Mouse (Mus musculus) midbrain, embryonic 13.5 days (tissue): ENCODE results near the gene Slco1a5. TPM values are rescaled to one million over a fixed set of nuclear protein-coding genes. Genes with fewer than 3 reads are reported as not detected.
"Not testable (repeated sequence)": the region's sequence is repeated elsewhere in the genome, so short reads cannot be mapped to it uniquely, and the experiment has no call there.

Experiments used
- ATAC-seq: fragments of 200-750 bp; cut with Nextera tagmentation; 2 replicates; pipeline ENCODE4 v1.8.0; 2017; ENCODE audit warnings: mild to moderate bottlenecking, moderate TSS enrichment, moderate library complexity
- H3K27ac ChIP-seq: fragments of 300-500 bp; sonication (generic); 2 replicates; pipeline ENCODE4 v1.5.1; 2015; ENCODE audit warnings: inconsistent platforms, mild to moderate bottlenecking, moderate library complexity
- H3K27me3 ChIP-seq: fragments of 300-500 bp; sonication (generic); 2 replicates; pipeline ENCODE4 v1.6.1; 2015; ENCODE audit warnings: mild to moderate bottlenecking, inconsistent platforms
- H3K36me3 ChIP-seq: fragments of 300-500 bp; sonication (generic); 2 replicates; pipeline ENCODE4 v1.6.1; 2015; ENCODE audit warnings: mild to moderate bottlenecking, inconsistent platforms
- H3K4me1 ChIP-seq: fragments of 300-500 bp; sonication (generic); replicated peaks from 2 replicates; pipeline ENCODE4 v1.6.1; 2015; ENCODE audit warnings: inconsistent platforms
- H3K4me2 ChIP-seq: fragments of 300-500 bp; sonication (generic); replicated peaks from 2 replicates; pipeline ENCODE4 v1.6.1; 2015; ENCODE audit warnings: moderate library complexity, mild to moderate bottlenecking, inconsistent platforms
- H3K4me3 ChIP-seq: fragments of 300-500 bp; sonication (generic); replicated peaks from 2 replicates; pipeline ENCODE4 v1.5.1; 2015; ENCODE audit warnings: mild to moderate bottlenecking, inconsistent platforms
- H3K9ac ChIP-seq: fragments of 300-500 bp; sonication (generic); replicated peaks from 2 replicates; pipeline ENCODE4 v1.6.1; 2015; ENCODE audit warnings: mild to moderate bottlenecking, inconsistent platforms
- H3K9me3 ChIP-seq: fragments of 300-500 bp; sonication (generic); 2 replicates; pipeline ENCODE4 v1.6.1; 2016; ENCODE audit warnings: mild to moderate bottlenecking, inconsistent platforms
- WGBS: fragments of 180-500 bp; shearing (Covaris S2); methylation state at CpG from one replicate; pipeline ENCODE4 v1.1.7; 2015; 5-methylcytosine and 5-hydroxymethylcytosine counted together
- polyA plus RNA-seq: library from polyadenylated mRNA; unstranded; fragments of >200 nt; fragmentation: Nextera tagmentation; extraction: Ambion mirVana; gene quantifications from 2 replicates; pipeline ENCODE4 v1.2.1, GENCODE M21; 2015

The Slco1a5 gene
- polyA plus RNA-seq, 1 experiment from 2014 or later: 0.57 TPM

DNA sequence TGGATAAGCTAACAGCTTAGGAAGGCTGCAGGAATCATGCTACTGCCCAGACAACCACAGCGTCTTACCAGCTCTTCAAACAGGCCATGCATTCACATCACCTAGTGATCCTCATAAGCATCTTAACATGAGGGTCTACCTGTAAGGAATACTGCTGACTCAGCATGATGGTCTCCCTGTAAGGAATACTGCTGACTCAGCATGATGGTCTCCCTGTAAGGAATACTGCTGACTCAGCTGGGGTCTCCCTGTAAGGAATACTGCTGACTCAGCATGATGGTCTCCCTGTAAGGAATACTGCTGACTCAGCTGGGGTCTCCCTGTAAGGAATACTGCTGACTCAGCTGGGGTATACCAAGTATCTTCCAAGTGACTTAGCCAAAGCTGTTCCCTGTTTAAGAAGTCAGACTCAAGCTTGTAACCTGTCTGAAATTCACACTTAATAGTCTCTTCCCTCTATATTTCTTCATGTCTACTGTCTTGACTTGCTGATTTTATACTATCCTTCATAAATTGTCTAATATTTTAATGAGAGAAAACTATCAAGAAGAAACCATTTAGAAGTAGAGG lies 72.0 kb downstream of the Slco1a5 start:
- not testable (repeated sequence) for H3K4me1 ChIP-seq, H3K36me3 ChIP-seq, H3K4me3 ChIP-seq, ATAC-seq, H3K9me3 ChIP-seq, H3K27ac ChIP-seq, H3K27me3 ChIP-seq, H3K9ac ChIP-seq, H3K4me2 ChIP-seq
- WGBS: 92% methylated on average over 1 of the region's 1 CpGs

DNA sequence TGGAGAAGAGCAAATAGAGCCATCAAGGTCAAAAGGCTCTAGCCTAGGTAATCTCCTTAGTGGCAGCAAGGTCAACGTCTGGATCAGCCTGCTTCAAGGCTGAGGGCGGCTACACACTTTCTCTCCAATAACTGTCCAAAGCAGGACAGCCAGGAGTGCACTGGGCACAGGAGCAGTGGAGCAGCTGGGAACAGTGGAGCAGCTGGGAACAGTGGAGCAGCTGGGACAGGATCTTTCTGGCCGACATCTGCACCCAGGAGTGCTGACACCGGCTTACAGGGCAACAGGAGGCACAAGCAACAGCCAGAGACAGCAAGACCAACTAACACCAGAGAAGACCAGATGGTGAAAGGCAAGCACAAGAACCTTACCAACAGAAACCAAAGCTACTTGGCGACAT lies 77.7 kb downstream of the Slco1a5 start:
- H3K36me3 ChIP-seq: no peaks in the 10 kb centered on the region
- no peaks in the 10 kb centered on the region for H3K27me3 ChIP-seq
- H3K9ac ChIP-seq: no peak overlapping the region
- WGBS: 82% methylated on average over 5 of the region's 5 CpGs
- ATAC-seq: no peak
- no peak overlapping the region for H3K4me3 ChIP-seq
- H3K4me2 ChIP-seq: no peak overlapping the region
- no peaks in the 10 kb centered on the region for H3K9me3 ChIP-seq
- H3K27ac ChIP-seq: no peak overlapping the region
- H3K4me1 ChIP-seq: no peaks in the 10 kb centered on the region

DNA sequence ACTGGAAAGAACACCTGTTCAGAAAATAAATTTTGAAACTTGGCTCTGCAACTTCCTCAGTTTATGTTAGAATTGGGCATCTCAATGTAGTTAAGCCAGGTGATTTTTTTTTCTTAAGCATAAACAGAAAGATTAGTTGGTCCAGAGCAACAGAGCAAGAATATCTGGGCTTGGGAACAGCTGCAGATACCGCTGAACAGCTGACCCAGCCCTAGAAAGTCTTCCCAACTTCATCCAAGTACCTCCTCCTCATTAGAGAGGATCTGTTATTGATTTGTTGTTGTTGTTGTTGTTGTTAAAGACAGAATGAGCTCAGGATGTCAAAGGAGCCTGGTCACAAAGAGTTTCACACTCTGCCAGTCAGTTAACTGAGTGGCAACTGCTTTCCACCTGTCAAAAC lies 83.3 kb downstream of the Slco1a5 start:
- ATAC-seq: no peak
- Histone ChIP-seq H3K36me3 (no peaks in the 10 kb centered on the region), H3K27me3 (no peaks in the 10 kb centered on the region), H3K27ac (no peak overlapping the region), H3K4me2 (no peak overlapping the region), H3K4me3 (no peak overlapping the region), H3K9ac (no peak overlapping the region), H3K4me1 (no peaks in the 10 kb centered on the region), H3K9me3 (no peaks in the 10 kb centered on the region)
- WGBS: 77% methylated on average over 1 of the region's 1 CpGs

DNA sequence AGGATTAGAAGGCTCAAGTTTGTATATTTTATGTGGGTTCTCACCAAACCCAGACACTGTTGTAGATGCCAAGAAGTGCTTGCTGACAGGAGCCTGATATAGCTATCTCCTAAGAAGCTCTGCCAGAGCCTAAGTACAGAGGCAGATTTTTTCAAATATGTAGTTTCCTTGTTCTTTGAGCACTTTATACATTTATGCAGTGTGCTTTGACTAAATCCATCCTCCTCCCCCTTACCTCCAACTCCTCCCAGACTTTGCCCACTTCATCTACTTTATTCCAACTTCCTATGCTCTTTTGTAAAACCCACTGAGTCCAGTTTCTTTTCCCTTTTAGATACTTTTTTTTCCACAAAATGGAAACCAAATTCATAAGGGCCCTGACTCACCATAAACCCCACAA lies 102.6 kb downstream of the Slco1a5 start:
- Histone ChIP-seq H3K4me3 (no peak overlapping the region), H3K27ac (no peak overlapping the region), H3K9me3 (no peaks in the 10 kb centered on the region), H3K9ac (no peak overlapping the region), H3K27me3 (no peaks in the 10 kb centered on the region), H3K4me1 (no peaks in the 10 kb centered on the region), H3K4me2 (no peak overlapping the region), H3K36me3 (no peaks in the 10 kb centered on the region)
- no peak for ATAC-seq

DNA sequence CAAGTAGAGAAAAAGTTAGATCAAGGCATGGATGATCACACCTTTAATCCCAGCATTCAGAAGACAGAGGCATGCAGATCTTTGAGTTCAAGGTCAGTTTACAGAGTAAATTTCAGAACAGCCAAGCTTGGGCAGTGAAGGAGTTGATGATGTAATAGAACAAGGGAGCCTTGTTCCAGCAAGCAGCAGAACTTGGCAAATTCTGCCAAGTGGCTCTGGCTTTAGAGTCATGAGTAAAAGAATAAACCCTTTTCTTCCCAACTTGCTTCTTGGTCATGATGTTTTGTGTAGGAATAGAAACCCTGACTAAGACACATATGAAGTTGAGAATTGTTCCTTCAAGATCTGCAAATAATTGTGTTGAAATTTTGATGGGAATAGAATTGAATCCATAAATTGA lies 111.0 kb downstream of the Slco1a5 start:
- no peaks in the 10 kb centered on the region for H3K4me1 ChIP-seq
- H3K4me2 ChIP-seq: no peak overlapping the region
- H3K27me3 ChIP-seq: no peaks in the 10 kb centered on the region
- H3K9ac ChIP-seq: no peak overlapping the region
- H3K4me3 ChIP-seq: no peak overlapping the region
- no peaks in the 10 kb centered on the region for H3K36me3 ChIP-seq
- H3K27ac ChIP-seq: no peak overlapping the region
- ATAC-seq: no peak
- H3K9me3 ChIP-seq: no peaks in the 10 kb centered on the region

DNA sequence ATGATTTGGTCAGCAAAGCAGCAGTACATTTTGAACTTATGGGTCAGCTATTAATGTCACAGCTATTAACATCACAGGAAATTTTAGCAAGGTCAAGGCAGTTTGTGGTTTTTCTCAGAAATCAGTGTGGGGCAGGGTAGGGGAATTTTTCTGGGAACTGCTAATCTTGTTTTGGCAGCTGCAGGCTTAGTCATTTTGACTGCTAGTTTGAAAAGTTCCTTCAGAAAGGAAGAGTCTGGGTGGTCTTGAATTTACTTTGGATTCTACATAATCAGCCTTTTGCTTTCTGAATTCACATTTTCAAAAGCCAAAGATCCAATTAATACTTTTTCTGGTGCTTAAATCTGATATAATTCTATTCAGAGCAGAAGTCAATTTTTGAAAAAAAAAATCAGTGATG lies 113.0 kb downstream of the Slco1a5 start:
- no peak overlapping the region for H3K9ac ChIP-seq
- H3K36me3 ChIP-seq: no peaks in the 10 kb centered on the region
- no peak overlapping the region for H3K4me2 ChIP-seq
- H3K4me3 ChIP-seq: no peak overlapping the region
- no peaks in the 10 kb centered on the region for H3K27me3 ChIP-seq
- H3K4me1 ChIP-seq: no peaks in the 10 kb centered on the region
- no peaks in the 10 kb centered on the region for H3K9me3 ChIP-seq
- H3K27ac ChIP-seq: no peak overlapping the region
- no peak for ATAC-seq

DNA sequence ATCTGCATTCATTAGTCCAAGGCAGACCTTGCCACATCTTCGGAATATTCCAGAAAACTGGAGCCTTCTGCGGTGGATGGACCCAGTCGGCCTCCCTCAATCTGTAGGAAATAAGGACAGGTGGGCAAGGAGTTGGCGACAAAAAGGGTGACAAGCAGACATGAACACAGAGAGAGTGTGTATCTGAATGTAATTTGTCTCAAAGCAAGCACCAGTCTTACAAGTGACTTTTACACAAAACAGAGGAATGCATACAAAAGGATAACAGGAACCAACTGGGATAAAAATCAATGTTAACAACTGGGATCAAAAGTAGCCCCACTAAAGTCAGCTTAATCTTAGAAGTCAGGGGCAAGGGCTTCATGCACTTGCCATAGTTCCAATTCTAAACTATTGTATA lies 114.4 kb downstream of the Slco1a5 start, which contains the start of gene Slco1a6:
Gene Slco1a6, minus strand, starts transcription at position 101 of the 400 bp plus-strand sequence.
- Histone ChIP-seq H3K27ac (no peak within 1 kb of the TSS), H3K9me3 (no peaks in the 10 kb centered on the region), H3K36me3 (no peaks in the 10 kb centered on the region), H3K4me2 (no peak within 1 kb of the TSS), H3K4me3 (no peak within 1 kb of the TSS), H3K27me3 (no peaks in the 10 kb centered on the region), H3K9ac (no peak within 1 kb of the TSS), H3K4me1 (no peaks in the 10 kb centered on the region)
- no peak for ATAC-seq
- 94% methylated on average over 4 of the region's 4 CpGs for WGBS

DNA sequence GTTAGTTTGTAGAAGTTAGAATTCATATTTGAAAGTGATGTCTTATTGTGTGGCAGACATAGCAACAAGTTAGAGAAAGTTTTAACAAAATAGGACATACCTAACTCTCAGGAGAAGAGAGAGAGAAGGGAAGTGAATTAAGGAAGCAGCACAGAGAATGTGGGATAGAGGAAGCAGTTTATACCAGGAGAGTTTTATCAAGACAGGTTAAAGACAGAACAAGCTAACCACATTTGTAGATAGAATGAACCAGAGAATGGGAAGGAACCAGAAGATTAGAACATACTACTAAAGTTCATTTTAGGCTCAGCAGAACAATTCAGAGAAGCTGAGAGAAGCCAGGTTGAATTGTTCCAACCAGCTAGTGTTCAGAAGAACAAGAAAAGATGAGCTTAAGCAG lies 122.3 kb downstream of the Slco1a5 start:
- Histone ChIP-seq H3K4me2 (no peak overlapping the region), H3K9me3 (no peaks in the 10 kb centered on the region), H3K36me3 (no peaks in the 10 kb centered on the region), H3K4me3 (no peak overlapping the region), H3K27me3 (no peaks in the 10 kb centered on the region), H3K27ac (no peak overlapping the region), H3K9ac (no peak overlapping the region), H3K4me1 (no peaks in the 10 kb centered on the region)
- ATAC-seq: no peak

DNA sequence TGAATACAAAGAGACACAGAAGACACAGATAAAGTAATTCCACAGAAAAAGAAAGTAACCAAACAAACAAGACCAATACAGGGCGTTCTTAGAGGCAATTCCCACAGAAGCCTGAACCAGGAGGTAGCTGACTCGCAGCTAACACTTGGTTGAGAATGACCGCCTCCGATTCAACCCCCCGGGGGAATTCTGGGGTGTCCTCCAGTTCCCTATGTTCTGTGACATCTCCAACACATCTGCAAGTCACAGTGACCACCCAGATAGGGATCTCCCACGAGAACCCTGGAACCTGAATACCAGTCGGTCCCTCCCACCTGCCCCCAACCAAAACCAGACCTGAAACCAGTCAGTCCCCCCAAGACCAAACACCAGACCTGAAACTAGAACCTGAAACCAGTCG lies 128.5 kb downstream of the Slco1a5 start:
- Histone ChIP-seq H3K27ac (no peak overlapping the region), H3K27me3 (no peaks in the 10 kb centered on the region), H3K4me3 (no peak overlapping the region), H3K4me2 (no peak overlapping the region), H3K4me1 (no peaks in the 10 kb centered on the region), H3K36me3 (no peaks in the 10 kb centered on the region), H3K9ac (no peak overlapping the region), H3K9me3 (no peaks in the 10 kb centered on the region)
- no peak for ATAC-seq
- 91% methylated on average over 8 of the region's 8 CpGs for WGBS

DNA sequence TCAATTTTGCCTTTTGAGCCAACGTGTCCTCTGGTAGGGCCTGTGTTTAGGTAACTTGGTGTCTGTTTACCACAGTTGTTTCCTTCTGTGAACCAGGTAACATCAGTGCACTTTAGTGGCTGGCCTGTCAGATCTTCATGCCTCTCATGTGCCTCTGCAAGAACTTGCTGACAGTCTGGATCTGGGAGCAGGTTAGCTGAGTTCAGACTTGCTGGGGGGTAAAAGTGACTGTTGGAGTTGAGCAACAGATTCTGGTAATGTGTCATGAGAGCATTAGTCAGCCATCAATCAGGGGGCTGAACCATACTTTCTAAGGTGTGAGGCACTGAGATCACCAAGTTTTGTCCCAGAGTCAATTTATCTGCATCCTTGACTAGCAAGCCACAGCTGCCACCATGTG lies 130.8 kb downstream of the Slco1a5 start:
- WGBS: 70% methylated on average over 1 of the region's 1 CpGs
- H3K9me3 ChIP-seq: no peaks in the 10 kb centered on the region
- H3K36me3 ChIP-seq: no peaks in the 10 kb centered on the region
- no peak overlapping the region for H3K9ac ChIP-seq
- no peak overlapping the region for H3K4me3 ChIP-seq
- H3K27me3 ChIP-seq: no peaks in the 10 kb centered on the region
- H3K27ac ChIP-seq: no peak overlapping the region
- no peak for ATAC-seq
- no peak overlapping the region for H3K4me2 ChIP-seq
- no peaks in the 10 kb centered on the region for H3K4me1 ChIP-seq

DNA sequence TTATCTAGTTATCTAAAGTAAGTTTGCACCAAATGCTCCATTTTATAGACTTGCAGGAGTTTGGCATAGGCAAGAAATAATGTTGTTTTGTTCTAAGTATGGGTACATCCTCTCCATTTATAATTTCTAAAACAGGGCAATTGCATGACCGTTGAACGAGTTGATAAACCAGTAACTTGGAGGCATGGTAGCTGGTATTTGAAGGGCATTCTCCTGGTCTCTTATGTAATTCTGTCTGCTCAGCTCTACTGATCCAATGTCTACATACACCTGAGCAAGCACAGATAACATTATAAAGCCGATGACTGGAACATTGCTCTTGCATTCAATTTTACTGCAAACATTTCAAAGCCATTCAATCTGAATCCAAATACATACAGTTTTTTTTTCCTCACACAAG lies 135.4 kb downstream of the Slco1a5 start:
- no peaks in the 10 kb centered on the region for H3K27me3 ChIP-seq
- H3K4me2 ChIP-seq: no peak overlapping the region
- ATAC-seq: no peak
- H3K27ac ChIP-seq: no peak overlapping the region
- H3K4me3 ChIP-seq: no peak overlapping the region
- H3K9me3 ChIP-seq: peaks cover 4% of the 10 kb centered on the region; the same call in 1 of the 2 replicates
- no peak overlapping the region for H3K9ac ChIP-seq
- H3K4me1 ChIP-seq: no peaks in the 10 kb centered on the region
- H3K36me3 ChIP-seq: no peaks in the 10 kb centered on the region
- 96% methylated on average over 3 of the region's 3 CpGs for WGBS

DNA sequence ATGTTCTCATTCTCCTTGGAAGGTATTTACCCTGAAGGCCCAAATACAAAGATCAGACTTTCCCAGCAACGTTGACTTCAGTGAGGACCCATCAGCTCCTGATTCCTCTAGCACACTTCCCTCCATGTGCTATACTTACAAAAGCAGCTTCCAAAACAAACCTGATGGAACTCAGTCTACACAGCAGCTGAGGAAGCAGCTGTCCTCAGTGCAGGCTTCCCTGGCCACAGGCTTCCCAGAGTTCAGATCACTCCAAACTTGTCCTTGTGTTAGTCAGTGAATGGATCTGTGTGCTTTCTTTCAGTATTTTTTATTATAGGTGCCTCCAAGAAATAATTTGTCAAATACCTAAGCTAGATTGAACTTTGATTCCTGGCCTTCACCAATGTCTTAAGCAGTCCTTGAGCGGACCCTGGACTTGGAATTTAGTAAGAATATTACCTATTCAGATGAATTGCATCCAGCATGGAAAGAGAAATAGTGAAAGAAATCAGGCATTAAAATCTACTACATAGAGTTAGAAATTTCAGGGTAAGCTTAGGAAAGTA lies 136.8 kb downstream of the Slco1a5 start:
- no peak overlapping the region for H3K4me2 ChIP-seq
- H3K36me3 ChIP-seq: no peaks in the 10 kb centered on the region
- no peaks in the 10 kb centered on the region for H3K27me3 ChIP-seq
- no peak for ATAC-seq
- H3K4me3 ChIP-seq: no peak overlapping the region
- WGBS: 89% methylated on average over 2 of the region's 2 CpGs
- H3K4me1 ChIP-seq: no peaks in the 10 kb centered on the region
- peaks cover 4% of the 10 kb centered on the region; the same call in 1 of the 2 replicates for H3K9me3 ChIP-seq
- no peak overlapping the region for H3K9ac ChIP-seq
- H3K27ac ChIP-seq: no peak overlapping the region
